ENCODE assay signal across 19 mouse cellular contexts in genomic region chr1:129519751-129520150, GRCm38 (mm10).
"Had no signal": no experiment of that assay in that cellular context is flagged by ENCODE, and none has a peak within 500 bp of the region (broad histone marks: within the 10 kb centered on the region; RNA-seq: fewer than 3 reads in every experiment).

No protein-coding gene starts in this region.

- H3K9ac ChIP-seq: limb, embryonic 12.5 days; limb, embryonic 15.5 days; liver, embryonic 15.5 days; lung, embryonic 15.5 days; neural tube, embryonic 12.5 days; neural tube, embryonic 15.5 days had no signal

- ATAC-seq: intestine, postnatal 0 days had no signal

- H3K4me1 ChIP-seq: limb, embryonic 12.5 days; limb, embryonic 15.5 days; liver, embryonic 15.5 days; lung, embryonic 15.5 days; neural tube, embryonic 12.5 days; neural tube, embryonic 15.5 days had no signal

- H3K36me3 ChIP-seq: limb, embryonic 12.5 days; limb, embryonic 15.5 days; liver, embryonic 15.5 days; lung, embryonic 15.5 days; neural tube, embryonic 12.5 days; neural tube, embryonic 15.5 days had no signal

- H3K4me3 ChIP-seq: limb, embryonic 12.5 days; limb, embryonic 15.5 days; liver, embryonic 15.5 days; lung, embryonic 15.5 days; neural tube, embryonic 12.5 days; neural tube, embryonic 15.5 days had no signal

- H3K4me2 ChIP-seq: limb, embryonic 12.5 days; limb, embryonic 15.5 days; liver, embryonic 11.5 days; liver, embryonic 15.5 days; lung, embryonic 15.5 days; midbrain, embryonic 11.5 days; neural tube, embryonic 12.5 days; neural tube, embryonic 15.5 days had no signal

- DNase-seq: kidney, adult 2 months; kidney, postnatal 25 days; left cerebral cortex, postnatal 4 days; lung, adult 18-20 months; lung, postnatal 10 days; lung, postnatal 36 days; midbrain, embryonic 14.5 days; thymus, adult 18-20 months; thymus, postnatal 36 days had no signal

- H3K27me3 ChIP-seq: limb, embryonic 12.5 days; limb, embryonic 15.5 days; liver, embryonic 15.5 days; lung, embryonic 15.5 days; neural tube, embryonic 12.5 days; neural tube, embryonic 15.5 days had no signal

- H3K27ac ChIP-seq: kidney, postnatal 0 days; limb, embryonic 12.5 days; limb, embryonic 15.5 days; liver, embryonic 15.5 days; lung, embryonic 15.5 days; neural tube, embryonic 12.5 days; neural tube, embryonic 15.5 days had no signal

- H3K9me3 ChIP-seq: limb, embryonic 12.5 days; limb, embryonic 15.5 days; liver, embryonic 15.5 days; lung, embryonic 15.5 days; neural tube, embryonic 12.5 days; neural tube, embryonic 15.5 days had no signal
